Mouse (Mus musculus): Measurements from ENCODE around the gene Ube2h. TPM values are rescaled to one million over a fixed set of nuclear protein-coding genes. Genes with fewer than 3 reads are reported as not detected.
A peak's percentile ranks its signal among the peaks of the same experiment; 100 is the strongest.
"Not testable (repeated sequence)": the region's sequence is repeated elsewhere in the genome, so short reads cannot be mapped to it uniquely, and the experiment has no call there.

Gene Ube2h
- polyA plus RNA-seq, 1 experiment from 2014 or later = 34.2 TPM

DNA sequence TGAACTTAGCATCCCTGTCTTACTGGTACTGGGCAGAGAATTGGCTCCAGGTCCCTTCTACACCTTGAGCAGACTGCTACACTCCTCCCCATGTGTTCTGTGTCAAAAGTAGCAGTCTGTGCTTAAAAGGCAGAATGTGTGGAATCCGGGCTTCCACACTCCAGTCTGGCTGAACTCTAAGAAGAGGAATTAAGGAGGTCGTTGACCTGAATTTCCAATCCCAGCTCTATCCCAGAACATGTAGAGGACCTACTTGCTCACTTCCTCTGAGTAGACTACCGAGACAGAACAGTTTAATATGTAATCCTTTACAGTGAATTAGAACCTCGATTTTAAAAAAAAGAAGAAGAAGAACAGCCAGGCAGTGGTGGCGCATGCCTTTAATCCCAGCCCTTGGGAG is 14.9 kb upstream of the Ube2h start:
- H3K4me1 ChIP-seq (replicated peaks) = no peaks in the 10 kb centered on the region
- no peak overlapping the region for H3K4me3 ChIP-seq
- no peaks in the 10 kb centered on the region for H3K9me3 ChIP-seq
- H3K36me3 ChIP-seq = no peaks in the 10 kb centered on the region
- H3K27ac ChIP-seq = no peak overlapping the region
- WGBS = 86% methylated on average over 5 of the region's 5 CpGs
- no peak for DNase-seq (ENCODE audit: low spot score)
- H3K27me3 ChIP-seq (ENCODE audit: insufficient read depth, poor library complexity, severe bottlenecking) = no peaks in the 10 kb centered on the region

DNA sequence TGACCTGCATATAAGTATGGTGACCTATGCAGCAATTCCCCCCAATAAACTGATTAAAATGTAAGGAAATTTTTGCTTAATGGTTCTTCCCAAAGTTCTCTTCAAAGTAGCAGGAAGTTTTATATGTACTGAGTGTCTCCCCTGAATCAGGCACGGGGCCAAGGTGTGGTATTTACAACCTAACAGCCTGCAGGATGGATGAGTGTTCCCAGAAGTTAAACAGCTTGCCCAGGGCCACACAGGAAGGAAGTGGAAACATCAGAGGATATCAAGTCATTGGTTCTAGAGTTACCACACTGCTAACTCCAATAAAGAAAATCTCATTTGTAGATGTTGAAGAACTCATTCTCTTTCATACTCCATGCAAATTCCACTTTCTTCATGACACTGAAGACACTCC is 7.7 kb upstream of the Ube2h start:
- no peak overlapping the region for H3K27ac ChIP-seq
- DNase-seq (ENCODE audit: low spot score) = no peak
- 75% methylated on average over 1 of the region's 1 CpGs for WGBS
- no peaks in the 10 kb centered on the region for H3K27me3 ChIP-seq (ENCODE audit: insufficient read depth, poor library complexity, severe bottlenecking)
- peaks cover 9% of the 10 kb centered on the region for H3K4me1 ChIP-seq (replicated peaks)
- H3K4me3 ChIP-seq = no peak overlapping the region
- H3K9me3 ChIP-seq = peaks cover 7% of the 10 kb centered on the region; the same call in 1 of the 2 replicates
- H3K36me3 ChIP-seq = no peaks in the 10 kb centered on the region

GRCm38 (mm10) chr6:30308751-30309150 is 4.4 kb upstream of the Ube2h start:
- peaks cover 7% of the 10 kb centered on the region; the same call in 1 of the 2 replicates for H3K9me3 ChIP-seq
- no peaks in the 10 kb centered on the region for H3K36me3 ChIP-seq
- no peak overlapping the region for H3K4me3 ChIP-seq
- DNase-seq (ENCODE audit: low spot score) = no peak
- no peaks in the 10 kb centered on the region for H3K27me3 ChIP-seq (ENCODE audit: insufficient read depth, poor library complexity, severe bottlenecking)
- 40% methylated on average over 4 of the region's 4 CpGs for WGBS
- peaks cover 15% of the 10 kb centered on the region for H3K4me1 ChIP-seq (replicated peaks)
- peak overlapping the region; percentile 30; the same call in 1 of the 2 replicates for H3K27ac ChIP-seq

DNA sequence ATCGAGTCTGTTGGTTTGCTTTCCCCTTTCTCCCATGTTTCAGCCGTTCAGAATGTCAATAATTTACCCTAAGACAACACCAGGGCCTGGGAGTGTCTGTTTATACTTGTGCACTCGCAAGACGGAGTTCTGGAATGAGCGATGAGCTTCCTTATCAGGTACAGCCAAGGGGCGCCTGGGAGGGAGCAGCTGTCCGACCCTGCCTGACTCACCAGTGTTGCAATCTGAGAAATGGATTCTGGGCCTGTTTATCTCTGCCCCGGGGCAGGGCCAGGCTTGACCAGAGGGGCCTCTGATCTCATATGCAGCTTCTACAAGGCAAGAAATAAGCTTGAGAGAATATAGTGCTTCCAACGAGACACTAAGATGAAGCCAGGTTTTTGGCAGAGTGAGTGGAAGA is 3.4 kb upstream of the Ube2h start:
- DNase-seq (ENCODE audit: low spot score) = no peak
- Histone ChIP-seq H3K27me3 (ENCODE audit: insufficient read depth, poor library complexity, severe bottlenecking) (no peaks in the 10 kb centered on the region), H3K9me3 (no peaks in the 10 kb centered on the region; the same call in 1 of the 2 replicates), H3K4me1 (replicated peaks) (peaks cover 24% of the 10 kb centered on the region), H3K27ac (0 out of 2 replicates have a peak overlapping the region, but pooled peaks have one; percentile 25), H3K36me3 (no peaks in the 10 kb centered on the region), H3K4me3 (no peak overlapping the region)
- WGBS = 68% methylated on average over 9 of the region's 9 CpGs

GRCm38 (mm10) chr6:30303771-30304398 is 454 bp downstream of the Ube2h start:
- not testable (repeated sequence) for DNase-seq (ENCODE audit: low spot score); H3K27me3 ChIP-seq (ENCODE audit: insufficient read depth, poor library complexity, severe bottlenecking); H3K36me3 ChIP-seq; H3K9me3 ChIP-seq
- H3K4me1 ChIP-seq (replicated peaks) = peaks cover 55% of the 10 kb centered on the region
- under 1% methylated on average over 64 of the region's 66 CpGs for WGBS
- peak overlapping the region; percentile 91 for H3K4me3 ChIP-seq
- peak overlapping the region; percentile 94 for H3K27ac ChIP-seq

DNA sequence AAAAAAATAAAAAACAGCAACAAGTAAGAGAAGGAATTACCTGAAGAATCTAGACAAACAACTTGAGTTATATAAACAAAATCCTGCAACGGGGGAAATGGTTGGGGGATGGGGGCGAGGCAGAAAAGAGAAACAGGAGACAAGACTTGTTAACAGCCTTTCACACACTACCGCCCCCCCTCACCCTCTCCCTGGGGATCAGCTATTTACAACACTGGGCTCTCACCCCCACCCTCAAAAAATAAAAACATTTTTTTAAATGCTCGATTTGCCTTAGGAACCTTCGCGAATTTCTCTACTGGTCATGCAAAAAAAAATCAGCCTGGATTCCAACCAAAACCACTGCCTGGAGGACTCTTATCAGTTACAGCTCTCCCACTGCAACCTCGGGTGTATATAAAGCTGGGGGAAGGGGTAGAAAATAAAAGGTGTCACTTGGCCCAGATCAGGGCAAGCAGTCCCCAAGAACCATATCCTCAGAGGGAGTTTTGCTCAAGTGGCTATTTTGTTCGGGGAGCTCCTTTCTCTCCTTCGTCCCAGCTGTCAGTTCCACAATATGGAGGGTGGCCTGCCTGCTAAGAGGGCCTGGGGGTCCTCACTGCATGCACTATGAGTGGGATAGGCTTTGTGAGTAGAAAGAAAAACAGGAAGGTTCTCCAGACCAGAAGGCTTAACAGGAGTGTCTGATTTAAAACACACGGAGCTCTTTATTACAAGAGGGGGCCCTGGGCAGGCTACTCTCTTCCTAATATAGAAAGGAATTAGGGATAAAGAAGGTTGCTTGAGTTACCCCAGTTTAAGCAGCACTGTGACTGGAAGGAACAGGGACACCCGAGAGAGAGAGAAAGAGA is 1.3 kb downstream of the Ube2h start:
- WGBS = 0% methylated on average over 11 of the region's 11 CpGs
- Histone ChIP-seq H3K4me3 (peak overlapping the region; percentile 91), H3K9me3 (no peaks in the 10 kb centered on the region), H3K36me3 (peaks cover 5% of the 10 kb centered on the region), H3K4me1 (replicated peaks) (peaks cover 47% of the 10 kb centered on the region), H3K27ac (peak overlapping the region; percentile 94), H3K27me3 (ENCODE audit: insufficient read depth, poor library complexity, severe bottlenecking) (no peaks in the 10 kb centered on the region)
- peak; percentile 38 for DNase-seq (ENCODE audit: low spot score)

DNA sequence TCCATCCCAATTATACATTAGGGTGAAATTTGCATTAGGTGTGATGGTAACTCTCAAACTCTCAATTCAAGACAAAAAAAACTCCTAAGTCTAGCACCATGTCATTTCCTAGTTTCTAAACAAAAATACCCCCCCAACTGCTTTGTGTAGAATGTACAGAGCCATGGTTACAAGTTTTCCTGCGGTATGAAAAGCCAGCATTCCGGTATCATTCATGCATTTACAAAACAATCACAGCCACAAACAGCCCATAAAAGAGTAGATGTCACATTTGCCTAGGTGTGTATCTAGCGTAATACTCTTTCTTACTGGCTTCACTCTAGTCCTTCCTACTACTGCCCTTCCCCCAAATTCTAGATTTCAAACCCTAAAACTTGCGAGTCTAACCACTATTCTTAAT is 2.2 kb downstream of the Ube2h start:
- Histone ChIP-seq H3K27ac (peak overlapping the region; percentile 83), H3K27me3 (ENCODE audit: insufficient read depth, poor library complexity, severe bottlenecking) (no peaks in the 10 kb centered on the region), H3K4me1 (replicated peaks) (peaks cover 47% of the 10 kb centered on the region), H3K4me3 (peak overlapping the region; percentile 91), H3K9me3 (no peaks in the 10 kb centered on the region), H3K36me3 (peaks cover 13% of the 10 kb centered on the region)
- 9% methylated on average over 4 of the region's 4 CpGs for WGBS
- no peak for DNase-seq (ENCODE audit: low spot score)

GRCm38 (mm10) chr6:30300901-30301300 is 3.4 kb downstream of the Ube2h start:
- Histone ChIP-seq H3K9me3 (no peaks in the 10 kb centered on the region), H3K27me3 (ENCODE audit: insufficient read depth, poor library complexity, severe bottlenecking) (no peaks in the 10 kb centered on the region), H3K4me3 (peak overlapping the region; percentile 91), H3K4me1 (replicated peaks) (peaks cover 47% of the 10 kb centered on the region), H3K27ac (peak overlapping the region; percentile 83), H3K36me3 (peaks cover 25% of the 10 kb centered on the region)
- 4% methylated on average over 7 of the region's 7 CpGs for WGBS
- DNase-seq (ENCODE audit: low spot score) = no peak

DNA sequence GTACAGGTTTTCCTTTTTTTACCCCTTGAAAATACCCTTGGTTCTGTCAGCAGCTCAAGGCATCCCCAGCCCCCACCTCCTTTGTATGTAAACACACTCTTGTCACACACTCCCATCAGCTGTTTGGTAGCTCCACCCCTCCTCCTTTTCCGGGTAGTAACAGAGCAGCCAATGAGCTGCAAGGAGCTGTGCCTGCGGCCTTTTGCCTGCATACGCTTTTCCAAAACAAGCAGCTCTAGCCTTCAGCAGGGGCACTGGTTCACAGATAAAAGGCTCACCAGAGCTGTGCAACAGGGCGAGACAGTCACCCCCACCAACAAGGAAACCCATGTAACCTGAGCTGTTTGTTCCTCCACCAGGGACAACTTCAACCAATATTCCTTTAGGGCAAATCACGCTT is 4.0 kb downstream of the Ube2h start:
- peak overlapping the region; percentile 91 for H3K4me3 ChIP-seq

GRCm38 (mm10) chr6:30299683-30300082 is 4.7 kb downstream of the Ube2h start:
- Histone ChIP-seq H3K4me3 (no peak overlapping the region), H3K27ac (no peak overlapping the region), H3K9me3 (no peaks in the 10 kb centered on the region), H3K36me3 (peaks cover 35% of the 10 kb centered on the region), H3K4me1 (replicated peaks) (peaks cover 42% of the 10 kb centered on the region), H3K27me3 (ENCODE audit: insufficient read depth, poor library complexity, severe bottlenecking) (no peaks in the 10 kb centered on the region)
- no peak for DNase-seq (ENCODE audit: low spot score)
- 87% methylated on average over 5 of the region's 5 CpGs for WGBS

More for the DNA sequence above, 4.0 kb downstream of the Ube2h start:
- H3K27me3 ChIP-seq (ENCODE audit: insufficient read depth, poor library complexity, severe bottlenecking) = no peaks in the 10 kb centered on the region
- peak; percentile 84 for DNase-seq (ENCODE audit: low spot score)
- no peaks in the 10 kb centered on the region for H3K9me3 ChIP-seq
- H3K4me1 ChIP-seq (replicated peaks) = peaks cover 47% of the 10 kb centered on the region
- peak overlapping the region; percentile 83 for H3K27ac ChIP-seq
- WGBS = 1% methylated on average over 5 of the region's 5 CpGs
- H3K36me3 ChIP-seq = peaks cover 30% of the 10 kb centered on the region

DNA sequence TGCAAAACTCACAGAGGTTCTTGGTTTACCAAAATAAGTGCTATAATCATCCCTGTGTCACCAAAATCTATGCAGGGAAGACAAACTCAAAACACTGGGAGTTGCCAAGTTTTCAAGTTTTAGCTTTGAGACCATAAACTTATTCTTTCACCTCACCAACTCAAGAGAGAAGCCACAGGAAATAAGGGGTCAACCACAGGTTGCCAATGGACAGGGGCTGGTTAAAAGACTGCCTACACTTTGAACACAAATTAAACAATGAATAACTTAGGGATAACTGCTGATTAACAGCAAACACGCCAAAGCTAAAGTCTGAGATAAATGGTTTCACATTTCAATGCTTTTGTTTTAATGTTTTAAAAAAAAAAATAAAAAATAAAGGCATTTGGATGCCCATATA is 5.2 kb downstream of the Ube2h start:
- H3K27me3 ChIP-seq (ENCODE audit: insufficient read depth, poor library complexity, severe bottlenecking) = no peaks in the 10 kb centered on the region
- no peak for DNase-seq (ENCODE audit: low spot score)
- peaks cover 41% of the 10 kb centered on the region for H3K36me3 ChIP-seq
- H3K4me1 ChIP-seq (replicated peaks) = peaks cover 41% of the 10 kb centered on the region
- WGBS = 79% methylated on average over 1 of the region's 1 CpGs
- H3K27ac ChIP-seq = no peak overlapping the region
- no peak overlapping the region for H3K4me3 ChIP-seq
- H3K9me3 ChIP-seq = no peaks in the 10 kb centered on the region

DNA sequence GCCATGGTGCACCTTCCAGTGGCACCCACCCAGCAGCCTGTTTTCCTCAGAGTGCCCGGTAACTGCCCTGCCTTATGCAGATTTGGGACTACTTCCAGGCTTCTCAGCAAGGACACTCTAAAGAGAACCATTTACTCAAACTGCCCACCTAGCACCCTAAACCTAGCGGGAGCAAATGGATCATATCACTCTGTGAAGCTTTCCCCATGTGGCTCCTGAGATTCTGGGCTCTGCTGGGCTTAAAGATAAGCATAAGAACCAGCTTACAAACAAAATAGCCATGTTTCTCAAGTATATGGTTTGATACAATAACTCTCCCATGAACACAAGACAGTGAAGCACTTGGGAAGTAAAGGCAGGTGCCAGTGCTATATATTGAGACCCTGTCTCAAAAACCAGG is 11.8 kb downstream of the Ube2h start:
- Histone ChIP-seq H3K36me3 (peaks cover 69% of the 10 kb centered on the region), H3K4me1 (replicated peaks) (no peaks in the 10 kb centered on the region)
- no peak for DNase-seq (ENCODE audit: low spot score)

GRCm38 (mm10) chr6:30287958-30288357 is 16.4 kb downstream of the Ube2h start:
- H3K4me1 ChIP-seq (replicated peaks) = no peaks in the 10 kb centered on the region
- H3K36me3 ChIP-seq = peaks cover 62% of the 10 kb centered on the region
- H3K9me3 ChIP-seq = no peaks in the 10 kb centered on the region
- H3K4me3 ChIP-seq = no peak overlapping the region
- DNase-seq (ENCODE audit: low spot score) = no peak
- H3K27me3 ChIP-seq (ENCODE audit: insufficient read depth, poor library complexity, severe bottlenecking) = no peaks in the 10 kb centered on the region
- H3K27ac ChIP-seq = no peak overlapping the region
- 92% methylated on average over 6 of the region's 6 CpGs for WGBS

More for the DNA sequence above, 11.8 kb downstream of the Ube2h start:
- WGBS = 96% methylated on average over 2 of the region's 2 CpGs
- Histone ChIP-seq H3K27me3 (ENCODE audit: insufficient read depth, poor library complexity, severe bottlenecking) (no peaks in the 10 kb centered on the region), H3K4me3 (no peak overlapping the region), H3K9me3 (no peaks in the 10 kb centered on the region), H3K27ac (no peak overlapping the region)
